Mouse (Mus musculus): ENCODE results near the gene Spink4.

Spink4 gene

DNA sequence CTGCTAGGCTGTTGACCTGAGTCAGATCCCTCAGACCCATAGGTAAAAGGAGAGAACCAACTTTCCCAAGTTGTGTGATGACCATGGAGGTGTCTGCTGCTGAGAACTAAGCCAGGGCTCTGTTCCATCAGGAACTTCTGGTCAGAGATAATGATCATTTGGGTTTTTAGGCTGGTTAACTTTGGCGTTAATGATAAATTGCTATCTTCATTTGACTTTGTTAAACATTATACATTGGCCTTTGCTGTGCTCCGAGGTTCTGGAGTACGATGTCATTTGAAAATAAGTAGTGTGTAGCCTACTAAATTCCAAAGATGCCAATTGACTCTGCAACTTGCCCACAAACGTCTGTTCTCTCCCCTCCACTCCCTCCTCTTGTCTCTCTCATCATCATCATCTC is 49.3 kb downstream of the Spink4 start:
- DNase-seq (ENCODE audit: low read depth) = no peak

DNA sequence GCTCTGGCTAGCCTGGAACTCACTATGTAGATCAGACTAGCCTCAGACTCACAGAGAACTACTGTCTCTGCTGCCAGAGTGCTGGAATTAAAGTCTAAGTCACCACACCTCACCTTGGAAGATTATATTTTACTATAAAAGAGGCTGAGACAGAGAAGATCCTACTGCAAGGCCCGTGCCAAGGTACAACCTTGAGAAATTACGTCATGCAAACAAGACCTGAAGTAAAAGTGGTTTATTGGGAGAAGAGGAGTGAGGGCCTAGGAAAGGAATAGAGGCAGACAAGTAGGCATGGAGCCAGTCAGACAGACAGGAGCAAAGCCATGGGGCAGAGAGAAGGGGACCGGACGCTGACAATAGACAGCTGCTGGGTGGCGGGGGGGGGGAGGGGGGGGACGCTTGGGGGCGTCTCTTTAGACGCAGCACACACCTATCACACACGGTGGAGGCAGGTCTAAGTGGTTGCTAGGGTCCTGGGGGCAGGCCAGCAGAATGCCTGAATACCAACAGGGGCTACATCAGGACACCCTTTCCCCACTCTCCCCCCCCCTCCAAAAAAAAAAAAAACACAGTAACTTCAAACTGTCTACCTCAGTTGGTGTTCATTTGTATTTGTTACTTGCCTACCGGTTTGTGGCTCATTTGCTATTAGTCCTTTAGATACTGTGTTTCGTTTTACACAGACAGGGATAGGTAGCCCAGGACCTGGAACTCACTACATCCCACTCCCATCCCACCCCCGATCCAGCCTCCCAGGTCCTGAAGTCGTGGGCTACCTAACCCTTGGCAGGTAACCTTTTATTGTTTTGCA is 50.1 kb downstream of the Spink4 start:
- DNase-seq (ENCODE audit: low read depth) = peak; percentile 44

DNA sequence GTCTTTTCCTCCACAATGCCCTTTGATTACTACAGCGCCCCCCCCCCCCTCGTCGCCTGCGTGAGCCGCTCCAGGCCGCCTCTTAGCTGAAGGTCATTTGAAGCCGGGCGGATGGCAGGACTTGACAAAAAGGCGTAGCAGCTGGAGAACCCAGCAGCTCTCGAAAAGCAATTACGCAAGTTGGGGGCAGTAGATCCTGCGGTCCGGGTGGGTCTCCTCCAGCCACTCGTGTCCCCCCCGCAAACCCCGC is 50.7 kb downstream of the Spink4 start:
- no peak for DNase-seq (ENCODE audit: low read depth)

DNA sequence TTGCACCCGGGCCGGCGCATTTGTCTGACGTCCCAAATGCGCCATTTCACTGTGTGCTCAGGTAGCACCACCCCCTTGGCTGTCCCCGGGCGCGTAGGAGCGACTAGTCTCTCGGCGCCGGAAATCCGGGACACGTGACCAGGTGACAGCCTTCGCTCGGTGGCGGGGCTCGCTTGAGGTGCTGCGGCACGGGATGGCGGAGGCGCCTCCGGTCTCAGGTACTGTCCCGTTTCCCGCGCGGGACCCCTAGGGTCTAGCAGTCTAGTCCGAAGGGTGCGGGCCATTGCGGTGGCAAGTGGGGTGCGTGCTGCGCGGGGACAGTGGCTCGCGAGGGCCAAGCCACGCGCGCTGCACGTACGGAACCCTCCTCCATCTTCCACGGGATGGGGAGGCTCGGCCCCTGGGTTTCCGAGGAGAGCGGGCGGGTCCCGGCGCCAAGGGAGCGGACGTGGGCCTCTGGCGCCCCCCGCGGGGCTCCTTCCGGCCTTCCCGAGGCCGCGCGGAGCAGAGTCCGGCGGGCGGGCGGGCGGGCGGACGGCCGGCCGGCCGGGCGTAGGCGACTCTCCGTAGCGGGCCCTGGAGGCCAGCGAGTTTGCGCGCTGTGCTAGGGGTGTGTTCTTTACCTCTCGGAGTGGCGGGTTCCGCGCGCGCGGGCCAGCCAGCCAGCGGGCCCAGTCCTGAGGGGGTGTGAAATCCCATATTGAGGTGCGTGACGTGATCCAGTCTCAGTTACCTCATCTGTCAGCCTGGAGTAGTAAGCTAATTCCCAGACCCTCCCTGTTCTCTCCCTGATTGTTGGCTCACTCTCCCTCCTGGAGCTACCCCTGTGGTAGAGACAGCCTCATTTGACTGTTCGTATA is 51.2 kb downstream of the Spink4 start, which contains the start of gene Nfx1:
Gene Nfx1 (plus strand): TSS at position 65 of the 860 bp plus-strand sequence.
- peak; percentile 97 for DNase-seq (ENCODE audit: low read depth)

DNA sequence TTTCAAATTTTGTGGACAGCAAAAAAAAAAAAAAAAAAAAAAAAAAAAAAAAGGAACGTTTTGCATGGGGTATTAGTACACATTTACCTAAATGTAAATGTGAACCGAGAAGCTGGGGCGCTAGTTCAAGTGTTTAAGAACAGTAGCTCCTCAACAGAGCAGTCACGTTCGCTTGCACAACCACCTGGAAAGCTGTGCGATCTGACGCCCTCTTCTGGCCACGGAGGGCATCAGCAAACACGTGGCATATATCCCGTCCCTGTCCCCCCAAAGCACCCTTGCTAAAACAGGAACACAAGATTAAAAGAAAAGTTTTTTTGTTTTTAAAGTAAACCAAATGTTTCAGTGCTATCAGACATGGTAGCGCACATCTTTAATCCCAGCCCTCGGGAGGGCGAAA is 51.9 kb downstream of the Spink4 start:
- peak; percentile 81 for DNase-seq (ENCODE audit: low read depth)

DNA sequence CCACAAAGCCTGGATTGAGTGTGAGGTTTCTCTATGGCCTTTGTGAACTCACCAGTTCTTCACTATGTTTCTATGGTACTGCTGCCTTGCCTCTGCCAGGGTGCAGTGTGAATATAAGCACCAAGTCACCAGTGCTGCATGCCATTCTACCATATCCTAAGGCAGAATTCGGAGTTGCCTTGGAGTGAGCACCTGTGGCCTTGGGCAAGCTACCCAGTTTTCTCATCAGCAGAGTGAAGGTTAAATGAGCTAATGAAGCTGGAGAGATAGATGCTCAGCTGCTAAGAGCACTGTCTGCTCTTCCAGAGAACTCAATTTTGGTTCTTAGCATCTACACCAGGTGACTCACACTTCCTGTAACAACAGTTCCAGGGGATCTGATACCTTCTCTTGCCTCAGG is 54.2 kb downstream of the Spink4 start:
- DNase-seq (ENCODE audit: low read depth) = no peak

DNA sequence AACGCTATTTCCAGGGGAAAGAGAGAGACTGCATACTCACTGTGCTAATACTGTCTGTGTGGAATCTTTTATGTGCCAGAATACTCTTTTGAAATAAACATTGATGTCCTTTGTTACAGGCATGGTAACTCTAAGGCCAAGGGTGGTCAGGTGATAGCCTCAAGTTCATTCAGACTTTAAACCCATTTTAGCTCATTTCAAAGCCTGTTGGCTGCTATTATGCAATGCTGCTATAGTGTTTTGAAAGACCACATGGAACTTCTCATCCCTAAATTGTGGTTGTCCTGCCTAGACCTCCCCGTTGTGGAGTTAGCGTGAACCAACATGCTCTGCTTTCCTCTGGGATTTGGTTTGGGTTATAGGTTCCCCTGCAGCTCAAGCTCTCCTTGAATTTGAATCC is 55.8 kb downstream of the Spink4 start:
- peak; percentile 11 for DNase-seq (ENCODE audit: low read depth)

DNA sequence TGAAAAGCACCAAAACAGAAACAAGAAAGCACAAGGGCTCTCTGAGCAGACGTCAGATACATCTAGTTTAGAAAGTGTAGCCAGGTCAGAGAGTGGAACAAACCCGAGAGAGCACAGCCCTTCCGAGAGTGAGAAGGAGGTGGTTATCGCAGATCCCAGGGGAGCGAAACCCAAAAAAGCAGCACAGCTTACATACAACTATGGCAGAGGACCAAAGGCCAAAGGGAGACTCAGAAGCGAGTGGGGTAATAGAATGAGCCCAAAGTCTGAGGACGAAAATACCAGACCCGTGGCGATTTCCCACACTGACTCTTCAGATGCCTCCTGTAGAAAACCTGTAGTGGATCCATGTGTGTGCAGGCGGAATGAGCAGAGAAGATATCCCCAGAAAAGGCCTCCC is 56.8 kb downstream of the Spink4 start:
- no peak for DNase-seq (ENCODE audit: low read depth)

DNA sequence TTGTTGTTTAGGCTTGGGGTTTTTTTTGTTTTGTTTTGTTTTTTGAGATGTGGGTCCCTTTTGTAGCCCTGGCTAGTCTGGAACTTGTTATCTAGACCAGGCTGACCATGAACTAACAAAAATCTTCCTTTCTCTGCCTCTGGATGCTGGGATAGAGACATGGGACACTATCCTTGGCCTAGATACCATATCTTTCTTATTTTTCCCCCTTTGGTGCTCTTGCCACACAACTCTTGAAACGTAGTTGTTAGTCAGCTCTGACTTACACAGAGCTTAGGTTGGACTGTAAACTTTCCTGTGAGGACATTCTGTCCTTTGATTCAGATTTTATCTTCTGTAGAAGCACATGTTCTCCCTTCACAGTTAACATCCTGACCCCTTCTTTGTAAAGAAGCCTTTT is 59.6 kb downstream of the Spink4 start:
- no peak for DNase-seq (ENCODE audit: low read depth)

All from 416B (cell line).